Mouse (Mus musculus) lung, postnatal 0 days (tissue): ENCODE measurements at regions not wholly inside any gene's neighbourhood (a gene's known extent, or its start where the extent isn't known, plus 50 kb on each side); places are given as distances from the start of the nearest gene placed in this dataset.

Experiments
- ATAC-seq: fragments of 200-750 bp; cut with Nextera tagmentation; 2 replicates; pipeline ENCODE4 v1.8.0; 2017; ENCODE audit warnings: moderate library complexity
- DNase-seq: peaks from one replicate; pipeline ENCODE4 v3.0.0-alpha.2; 2016; ENCODE audit warnings: low spot score
- H3K27ac ChIP-seq: fragments of 300-500 bp; sonication (generic); 2 replicates; pipeline ENCODE4 v1.5.1; 2014; ENCODE audit warnings: antibody characterized with exemption, mild to moderate bottlenecking, low read length, mixed read lengths
- H3K27me3 ChIP-seq: fragments of 300-500 bp; sonication (generic); replicated peaks from 2 replicates; pipeline ENCODE4 v1.6.1; 2014; ENCODE audit warnings: low read length, mixed read lengths; ENCODE audit not compliant: insufficient read depth
- H3K36me3 ChIP-seq: fragments of 300-500 bp; sonication (generic); 2 replicates; pipeline ENCODE4 v1.6.1; 2014; ENCODE audit warnings: low read length, mixed read lengths; ENCODE audit not compliant: insufficient read depth
- H3K4me1 ChIP-seq: fragments of 300-500 bp; sonication (generic); 2 replicates; pipeline ENCODE4 v1.6.1; 2014; ENCODE audit warnings: antibody characterized with exemption, low read depth, low read length, mixed read lengths; ENCODE audit not compliant: insufficient read depth
- H3K4me2 ChIP-seq: fragments of 300-500 bp; sonication (generic); replicated peaks from 2 replicates; pipeline ENCODE4 v1.6.1; 2014; ENCODE audit warnings: low read depth, mild to moderate bottlenecking, low read length, moderate library complexity, mixed read lengths
- H3K4me3 ChIP-seq: fragments of 300-500 bp; sonication (generic); 2 replicates; pipeline ENCODE4 v1.5.1; 2014; ENCODE audit warnings: low read depth, low read length
- H3K9ac ChIP-seq: fragments of 300-500 bp; sonication (generic); replicated peaks from 2 replicates; pipeline ENCODE4 v1.6.1; 2014; ENCODE audit warnings: low read depth, mild to moderate bottlenecking
- H3K9me3 ChIP-seq: fragments of 300-500 bp; sonication (generic); 2 replicates; pipeline ENCODE4 v1.6.1; 2016; ENCODE audit warnings: low read length, mixed read lengths
- CTCF ChIP-seq: IDR thresholded peaks from 2 replicates; pipeline ENCODE4 v1.5.1; 2016; ENCODE audit warnings: antibody characterized with exemption, mild to moderate bottlenecking
- EP300 ChIP-seq: IDR thresholded peaks from 2 replicates; pipeline ENCODE4 v1.6.1; 2016; ENCODE audit warnings: antibody characterized with exemption, mild to moderate bottlenecking, control low read depth
- WGBS: fragments of 180-500 bp; shearing (Covaris S2); extraction: QIAGEN DNeasy Blood & Tissue Kit; methylation state at CpG from one replicate; pipeline ENCODE4 v1.1.7; 2014; 5-methylcytosine and 5-hydroxymethylcytosine counted together

DNA sequence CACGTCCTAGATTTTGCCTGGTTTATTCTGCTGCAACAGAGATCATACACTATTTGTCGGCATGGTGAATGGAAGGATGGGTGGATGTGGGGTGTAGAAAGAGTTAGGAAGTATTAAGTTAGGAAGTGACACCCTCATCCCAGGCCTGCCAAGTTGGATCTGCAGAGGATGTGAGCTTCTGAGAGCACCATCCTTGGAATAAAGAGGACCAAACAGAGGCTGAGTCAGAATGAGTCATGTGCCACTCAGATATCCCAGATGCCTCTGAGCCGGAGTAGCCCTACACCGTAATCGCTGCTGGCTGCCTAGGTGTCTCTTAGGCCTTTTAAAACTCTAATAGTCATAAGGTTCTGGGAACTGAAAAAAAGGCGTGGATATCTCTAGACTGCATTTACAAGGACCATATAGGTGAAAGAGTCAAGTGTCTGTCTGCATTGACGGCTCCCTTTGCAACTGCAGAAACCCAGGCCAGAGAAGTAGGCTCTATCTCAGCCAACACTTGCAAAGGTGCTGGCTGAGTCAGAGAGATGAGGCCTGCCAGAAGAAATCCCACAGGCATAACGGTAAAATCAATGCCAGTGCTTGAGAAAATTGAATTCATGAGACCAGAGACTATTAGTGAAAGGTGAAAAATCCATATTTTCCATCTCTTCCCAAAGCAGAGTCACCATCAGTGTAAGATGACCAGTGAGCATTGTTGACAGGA lies 94.6 kb upstream of the Slc25a26 start:
- Histone ChIP-seq H3K9me3 (no peaks in the 10 kb centered on the region), H3K27ac (no peak overlapping the region), H3K4me3 (no peak overlapping the region), H3K4me1 (peaks cover 2% of the 10 kb centered on the region; the same call in 1 of the 2 replicates), H3K9ac (no peak overlapping the region), H3K4me2 (no peak overlapping the region), H3K36me3 (no peaks in the 10 kb centered on the region), H3K27me3 (no peaks in the 10 kb centered on the region)
- TF ChIP-seq CTCF (no peak), EP300 (no peak)
- DNase-seq (no peak), ATAC-seq (no peak)
- WGBS = 76% methylated on average over 8 of the region's 8 CpGs

DNA sequence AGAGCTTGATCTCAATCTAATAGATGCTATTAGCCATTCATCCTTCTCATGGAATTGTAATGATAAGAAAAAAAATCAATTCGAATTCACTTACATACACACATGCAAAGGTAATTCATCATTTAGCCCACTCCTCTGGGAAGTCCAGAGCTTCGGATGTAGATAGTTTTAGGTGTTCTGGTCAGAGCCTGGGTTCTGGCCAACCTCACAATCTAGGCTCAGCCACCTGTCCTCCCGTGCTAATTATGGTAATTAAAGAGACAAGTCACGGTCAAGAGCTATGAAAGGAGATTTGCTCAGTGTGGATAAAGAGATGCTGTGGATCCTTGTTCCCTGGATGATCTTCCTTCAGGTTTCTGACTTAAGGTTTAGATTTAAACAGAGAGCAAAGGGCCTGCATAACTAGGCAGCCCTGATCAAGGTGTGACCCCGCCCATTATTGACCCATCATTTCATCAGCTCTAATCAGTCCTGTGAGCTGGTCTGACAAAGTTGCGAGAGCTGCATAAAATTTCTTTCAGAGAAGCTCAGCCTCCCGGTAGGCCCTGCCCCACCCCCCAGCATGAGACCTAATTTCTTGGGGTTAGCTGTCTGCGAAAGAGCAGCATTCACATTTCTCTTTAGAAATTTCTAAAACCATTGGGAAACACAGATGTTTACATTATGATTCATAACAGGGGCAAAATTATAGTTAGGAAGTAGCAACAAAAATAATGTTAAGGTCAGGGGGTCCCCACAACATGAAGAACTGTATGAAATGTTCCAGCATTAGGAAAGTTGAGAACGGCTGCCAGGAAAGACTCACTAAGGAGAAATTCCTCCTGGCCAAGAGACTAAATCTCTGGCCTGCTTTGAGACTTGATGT lies 98.3 kb upstream of the Slc25a26 start:
- Histone ChIP-seq H3K4me1 (peaks cover 2% of the 10 kb centered on the region; the same call in 1 of the 2 replicates), H3K27me3 (no peaks in the 10 kb centered on the region), H3K4me2 (no peak overlapping the region), H3K4me3 (no peak overlapping the region), H3K36me3 (no peaks in the 10 kb centered on the region), H3K9me3 (no peaks in the 10 kb centered on the region), H3K27ac (no peak overlapping the region), H3K9ac (no peak overlapping the region)
- 68% methylated on average over 9 of the region's 9 CpGs for WGBS
- DNase-seq (peak; percentile 86), ATAC-seq (peak; percentile 58)
- TF ChIP-seq EP300 = peak; percentile 82
- TF ChIP-seq CTCF = no peak

DNA sequence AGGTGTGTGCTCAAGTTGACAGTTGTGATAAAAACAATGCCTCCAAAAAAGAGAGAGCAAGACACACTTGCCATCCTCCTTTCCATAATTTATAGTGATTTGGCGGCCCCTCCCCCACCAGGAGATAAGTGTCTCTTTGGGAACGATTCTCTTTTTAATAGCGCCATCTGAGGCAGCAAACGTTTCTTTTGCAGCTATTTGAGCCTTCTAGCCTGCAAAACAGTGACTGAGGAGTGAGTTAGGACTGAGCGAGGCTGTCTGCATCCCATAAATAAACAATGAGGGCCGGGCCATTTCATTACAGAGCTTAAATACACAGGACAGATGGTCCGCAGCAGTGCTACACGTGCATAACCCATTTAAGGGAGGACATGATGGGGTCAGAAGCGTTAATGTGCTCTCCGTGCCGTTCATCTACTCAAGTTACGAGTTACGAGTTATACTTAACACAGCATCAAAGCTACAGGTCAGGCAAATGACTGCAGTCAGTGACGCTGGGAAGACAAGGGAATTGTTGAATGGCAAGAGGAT lies 99.0 kb upstream of the Slc25a26 start:
- Histone ChIP-seq H3K9me3 (no peaks in the 10 kb centered on the region), H3K36me3 (no peaks in the 10 kb centered on the region), H3K27me3 (no peaks in the 10 kb centered on the region), H3K4me3 (no peak overlapping the region), H3K9ac (no peak overlapping the region), H3K27ac (no peak overlapping the region), H3K4me2 (no peak overlapping the region), H3K4me1 (peaks cover 2% of the 10 kb centered on the region; the same call in 1 of the 2 replicates)
- DNase-seq = no peak
- TF ChIP-seq EP300 (no peak), CTCF (no peak)
- 27% methylated on average over 14 of the region's 14 CpGs for WGBS
- no peak for ATAC-seq

DNA sequence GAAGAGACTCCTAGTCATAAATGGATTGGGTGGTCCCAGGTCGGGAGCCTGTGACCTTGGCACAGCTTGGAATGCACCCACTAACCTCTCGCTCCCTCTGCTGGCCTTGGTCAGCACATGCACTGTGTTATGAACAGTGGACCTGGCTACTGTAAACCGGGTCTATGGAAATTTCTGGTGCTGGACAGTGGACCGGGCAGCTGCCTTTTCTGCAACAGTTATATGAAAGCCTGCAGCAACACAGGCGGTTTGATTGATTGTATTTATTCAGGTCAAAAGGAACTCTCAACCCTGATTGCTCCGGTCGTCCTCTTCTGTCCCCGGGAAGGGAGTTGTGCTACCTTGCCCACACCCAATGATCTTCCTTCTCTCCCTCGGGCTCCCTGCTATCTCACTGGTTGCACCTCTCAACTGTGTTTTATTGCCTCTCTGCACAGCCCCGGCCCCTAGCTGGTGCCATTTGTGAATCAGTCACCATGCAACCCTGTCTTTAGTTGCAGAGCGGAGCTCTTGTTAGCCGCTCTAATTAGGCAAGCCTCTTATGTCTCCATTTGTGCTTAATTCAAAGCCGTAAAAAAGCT lies 99.6 kb upstream of the Slc25a26 start:
- TF ChIP-seq CTCF (peak; percentile 88), EP300 (no peak)
- Histone ChIP-seq H3K4me1 (peaks cover 2% of the 10 kb centered on the region; the same call in 1 of the 2 replicates), H3K9me3 (no peaks in the 10 kb centered on the region), H3K4me2 (no peak overlapping the region), H3K4me3 (no peak overlapping the region), H3K9ac (no peak overlapping the region), H3K36me3 (no peaks in the 10 kb centered on the region), H3K27me3 (no peaks in the 10 kb centered on the region), H3K27ac (no peak overlapping the region)
- ATAC-seq (peak; percentile 63), DNase-seq (peak; percentile 43)
- 29% methylated on average over 13 of the region's 13 CpGs for WGBS

DNA sequence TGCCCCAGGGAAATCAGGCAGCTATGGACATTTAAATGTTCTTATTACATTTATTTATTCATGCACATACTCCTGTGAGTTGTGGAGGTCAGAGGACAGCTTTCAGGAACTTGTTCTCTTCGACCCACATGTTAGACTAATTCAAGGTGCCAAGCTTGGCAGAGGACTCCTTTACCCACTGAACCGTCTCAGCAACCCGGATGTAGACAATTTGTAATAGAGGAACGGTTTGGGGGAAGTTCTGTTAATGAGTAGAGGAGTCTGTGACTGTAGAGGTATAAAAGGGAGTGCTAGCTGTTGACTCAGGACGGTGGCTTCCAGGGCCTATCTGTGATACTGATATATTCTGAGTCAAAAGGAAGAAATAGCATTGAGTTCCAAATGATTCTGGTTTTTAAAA lies 107.4 kb upstream of the Magi1 start:
- no peak overlapping the region for H3K9ac ChIP-seq
- H3K9me3 ChIP-seq = no peaks in the 10 kb centered on the region
- H3K27me3 ChIP-seq = no peaks in the 10 kb centered on the region
- H3K4me1 ChIP-seq = no peaks in the 10 kb centered on the region; the same call in 1 of the 2 replicates
- H3K27ac ChIP-seq = peak overlapping the region; percentile 57; the same call in 1 of the 2 replicates
- WGBS = 18% methylated on average over 5 of the region's 5 CpGs
- H3K4me2 ChIP-seq = no peak overlapping the region
- ATAC-seq = no peak
- DNase-seq = peak; percentile 26
- TF ChIP-seq EP300 = no peak
- TF ChIP-seq CTCF = no peak
- no peaks in the 10 kb centered on the region for H3K36me3 ChIP-seq
- H3K4me3 ChIP-seq = no peak overlapping the region

DNA sequence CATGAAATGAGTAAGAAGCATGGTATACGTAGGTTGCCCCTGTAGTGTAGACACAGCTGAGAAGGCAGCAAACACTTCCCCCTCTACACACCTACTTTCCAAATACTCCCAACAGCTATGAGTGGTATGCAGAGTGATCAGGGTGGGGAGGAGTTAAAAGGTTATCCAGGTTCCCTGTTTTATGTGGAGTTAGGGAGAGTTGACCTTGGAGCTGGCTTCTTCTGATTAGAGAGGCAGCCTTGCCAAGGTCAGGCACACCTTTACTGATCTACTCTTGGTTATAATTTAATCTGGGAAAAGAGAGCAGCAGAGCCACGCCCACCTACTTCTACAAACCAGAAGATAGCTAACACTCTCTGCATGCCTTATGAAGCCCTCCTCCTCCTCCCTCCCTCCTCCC lies 106.7 kb upstream of the Magi1 start:
- Histone ChIP-seq H3K4me1 (no peaks in the 10 kb centered on the region; the same call in 1 of the 2 replicates), H3K4me2 (no peak overlapping the region)
- peak; percentile 40; the same call in 1 of the 2 replicates for TF ChIP-seq EP300
- no peak for TF ChIP-seq CTCF

More for the DNA sequence above, 106.7 kb upstream of the Magi1 start:
- H3K9me3 ChIP-seq = no peaks in the 10 kb centered on the region
- no peak overlapping the region for H3K4me3 ChIP-seq
- H3K27me3 ChIP-seq = no peaks in the 10 kb centered on the region
- no peak overlapping the region for H3K9ac ChIP-seq
- H3K27ac ChIP-seq = peak overlapping the region; percentile 43; the same call in 1 of the 2 replicates
- WGBS = 54% methylated on average over 2 of the region's 2 CpGs
- peak; percentile 82 for DNase-seq
- H3K36me3 ChIP-seq = no peaks in the 10 kb centered on the region
- ATAC-seq = peak; percentile 95
